Mouse (Mus musculus): ENCODE measurements around the gene Cplx2.

- TF ChIP-seq CTCF (IDR thresholded peaks at IDR 0.05; ENCODE audit: extremely low read depth, insufficient read depth, insufficient read length, insufficient replicate concordance) (no peak), POLR2A (IDR thresholded peaks at IDR 0.05; ENCODE audit: low read depth, low read length) (no peak)
Observed at GRCm38 (mm10) chr13:54380421-54380820, 9.3 kb downstream of the Cplx2 start.

Data from spleen, adult 2 months (tissue).